Mouse (Mus musculus): ENCODE data around the gene Sae1.

- TF ChIP-seq CTCF (IDR thresholded peaks at IDR 0.05; ENCODE audit: low read depth) (0 out of 2 replicates have a peak, but pooled peaks have one; percentile 9), EP300 (IDR thresholded peaks at IDR 0.05; ENCODE audit: low read depth) (no peak)
These were observed 76.8 kb downstream of the Sae1 start for GRCm38 (mm10) chr7:16310521-16311452.
